Mouse (Mus musculus) bone marrow macrophage, adult 2 months (primary cell): ENCODE results near the gene Casp3.

Source experiments
- CTCF ChIP-seq: IDR thresholded peaks from 2 replicates; pipeline ENCODE4 v1.5.1; 2012; ENCODE audit warnings: low read depth, mild to moderate bottlenecking, low read length, moderate library complexity
- POLR2A ChIP-seq: IDR thresholded peaks from 2 replicates; pipeline ENCODE4 v1.6.1; 2012; ENCODE audit warnings: mild to moderate bottlenecking, low read depth, low read length, borderline replicate concordance

DNA sequence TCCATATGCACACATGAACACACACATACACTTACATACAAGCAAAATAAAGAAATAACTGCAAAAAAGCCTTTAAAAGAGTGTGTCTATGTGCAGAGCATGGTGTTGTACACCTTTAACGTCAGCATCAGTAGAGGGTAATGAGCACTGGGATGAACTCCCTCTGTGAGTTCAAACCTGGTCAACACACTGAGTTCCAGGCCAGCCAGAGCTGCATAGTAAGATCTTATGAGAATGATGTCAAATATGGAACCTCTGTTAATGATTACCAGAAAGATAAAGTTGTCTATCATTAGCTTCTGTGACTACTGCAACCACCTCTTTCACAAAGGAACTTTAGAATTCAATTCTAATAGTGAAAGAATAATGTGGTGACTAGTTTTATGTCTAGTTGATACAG, 10.2 kb upstream of the Casp3 start:
- TF ChIP-seq CTCF: no peak
- TF ChIP-seq POLR2A: no peak
